Mouse (Mus musculus) cerebellum, adult 9-10 months (tissue): ENCODE measurements at regions not wholly inside any gene's neighbourhood (a gene's known extent, or its start where the extent isn't known, plus 50 kb on each side); places are given as distances from the start of the nearest gene placed in this dataset.

Source experiments
- DNase-seq: peaks from one replicate; pipeline ENCODE4 v3.0.0; 2022

- DNase-seq = no peak
Observed at GRCm38 (mm10) chr7:90059629-90060301, 70.2 kb upstream of the Picalm start.

DNA sequence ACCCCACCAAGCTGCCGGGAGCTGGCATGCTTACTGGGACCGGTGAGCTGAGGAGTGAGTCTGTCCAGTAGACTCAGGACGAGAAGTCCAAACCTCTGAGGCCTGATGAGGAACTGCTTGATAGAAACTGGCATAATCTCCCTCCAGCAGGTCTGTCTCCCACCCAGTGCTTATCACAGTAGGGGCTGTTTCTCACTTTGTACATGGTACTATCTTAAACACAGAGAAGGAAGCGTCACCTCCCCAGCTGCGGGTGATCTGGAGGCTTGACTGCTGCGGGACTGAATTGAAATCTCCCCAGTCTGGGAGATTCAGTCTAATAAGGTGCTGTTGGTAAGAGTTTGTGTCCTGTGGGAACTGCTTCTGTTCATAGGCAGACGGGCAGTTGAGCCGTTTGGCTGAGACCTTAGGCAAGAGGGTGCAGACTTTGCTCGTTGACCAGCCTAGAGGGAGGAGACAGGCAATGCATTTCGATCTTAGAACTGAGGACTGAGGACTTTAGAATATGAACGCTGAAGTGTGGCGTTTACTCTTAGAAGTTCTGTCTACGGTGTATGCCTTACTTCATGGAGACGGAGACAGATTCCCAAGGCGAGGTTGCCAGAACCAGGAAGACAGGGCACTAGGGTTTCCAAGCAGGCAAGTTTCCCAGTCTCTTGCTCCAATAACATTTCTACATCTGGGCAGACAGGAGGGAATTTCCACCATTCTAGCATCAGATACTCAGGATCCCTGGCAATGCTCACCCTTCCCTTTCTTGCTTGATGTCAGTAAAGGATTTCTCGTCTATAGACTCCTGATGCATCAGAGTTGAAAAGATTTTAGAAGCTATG is 69.5 kb upstream of the Picalm start:
- no peak for DNase-seq

- no peak for DNase-seq
Observed at GRCm38 (mm10) chr7:90061701-90062100, 68.3 kb upstream of the Picalm start.

DNA sequence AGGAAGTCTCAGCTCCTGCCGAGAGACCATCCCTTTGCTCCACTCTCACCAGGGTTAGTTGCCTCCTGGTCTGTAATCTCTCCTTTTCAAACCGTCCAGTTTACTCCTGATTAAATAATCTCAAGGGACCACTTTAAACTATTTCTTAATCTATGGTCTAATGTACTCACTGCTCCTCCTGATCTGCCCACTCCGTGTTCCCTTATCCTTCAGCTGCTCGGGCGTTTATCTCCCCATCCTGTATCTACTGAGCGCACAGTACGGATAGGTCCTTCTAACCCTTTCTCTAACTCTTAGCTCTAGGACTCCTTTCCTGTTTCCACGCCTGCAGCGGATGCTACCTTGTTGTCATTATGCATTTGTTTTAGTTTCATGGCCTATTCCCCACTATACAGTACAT is 67.1 kb upstream of the Picalm start:
- DNase-seq = no peak

DNA sequence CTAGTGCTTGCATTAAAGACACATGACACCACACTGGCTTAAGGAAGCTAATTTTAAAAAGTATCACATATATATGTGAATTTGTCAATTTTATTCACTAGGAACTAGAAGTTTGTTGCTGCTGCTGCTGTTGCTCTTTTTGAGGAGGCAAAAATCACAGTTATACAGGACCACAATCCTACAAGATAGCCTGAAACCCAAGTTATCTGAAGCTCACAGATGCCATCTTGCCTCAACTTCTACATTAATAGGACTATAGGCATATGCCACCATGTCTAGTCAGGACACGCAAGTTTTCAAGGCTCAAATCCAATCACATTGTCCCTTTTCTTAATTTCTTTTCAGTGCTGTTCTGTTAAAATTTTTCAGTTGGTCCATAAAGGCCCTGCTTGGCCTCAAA is 65.8 kb upstream of the Picalm start:
- no peak for DNase-seq

DNA sequence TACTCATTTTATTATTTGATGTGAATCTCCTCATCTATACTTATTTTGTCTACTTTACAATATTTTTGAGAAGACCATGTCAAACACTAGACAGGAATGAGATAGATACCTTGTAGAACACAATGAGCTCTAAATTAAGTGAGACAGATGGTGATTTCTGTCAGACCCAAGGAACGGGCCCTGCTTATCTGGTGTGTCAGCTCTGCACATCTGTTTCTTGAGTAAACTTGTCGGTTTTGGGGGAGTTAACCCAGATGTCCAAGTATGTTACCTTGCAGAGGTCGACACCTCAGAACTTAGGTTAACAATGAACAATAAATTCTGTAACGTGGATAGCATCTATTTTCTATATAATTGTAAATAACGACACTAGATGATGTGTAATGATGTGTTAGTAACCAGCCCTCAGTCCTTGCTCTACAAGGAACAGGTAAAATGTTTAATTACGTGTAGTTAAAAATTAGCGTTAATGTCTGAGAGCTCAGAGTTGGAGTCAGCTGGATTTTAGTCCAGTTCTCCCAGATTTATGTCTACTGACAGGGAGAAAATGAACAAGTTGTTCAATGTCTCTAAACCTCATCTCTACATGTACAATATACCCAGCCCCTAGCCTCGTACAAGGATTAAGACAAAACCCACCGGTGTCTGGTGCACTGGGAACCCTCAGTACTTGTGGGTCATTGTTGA is 64.6 kb upstream of the Picalm start:
- DNase-seq = no peak

DNA sequence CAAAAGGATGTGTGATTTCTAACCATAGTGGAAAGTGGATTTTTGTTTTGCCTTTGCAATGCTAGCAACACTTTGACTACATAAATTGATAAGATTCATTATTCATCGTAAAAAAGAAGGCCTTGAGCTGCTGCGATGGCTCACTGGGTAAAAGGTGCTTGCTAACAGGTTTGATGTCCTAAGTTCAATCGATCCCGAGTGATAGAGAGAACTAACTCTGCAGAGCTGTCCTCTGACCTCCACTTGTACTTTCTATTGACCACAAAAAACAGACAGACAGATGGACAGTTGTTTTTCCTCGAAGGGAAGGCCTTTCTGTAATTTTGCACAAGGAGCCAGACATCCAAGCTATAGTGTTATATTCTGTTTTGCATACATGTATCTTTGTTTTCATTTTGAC is 63.7 kb upstream of the Picalm start:
- DNase-seq = no peak

DNA sequence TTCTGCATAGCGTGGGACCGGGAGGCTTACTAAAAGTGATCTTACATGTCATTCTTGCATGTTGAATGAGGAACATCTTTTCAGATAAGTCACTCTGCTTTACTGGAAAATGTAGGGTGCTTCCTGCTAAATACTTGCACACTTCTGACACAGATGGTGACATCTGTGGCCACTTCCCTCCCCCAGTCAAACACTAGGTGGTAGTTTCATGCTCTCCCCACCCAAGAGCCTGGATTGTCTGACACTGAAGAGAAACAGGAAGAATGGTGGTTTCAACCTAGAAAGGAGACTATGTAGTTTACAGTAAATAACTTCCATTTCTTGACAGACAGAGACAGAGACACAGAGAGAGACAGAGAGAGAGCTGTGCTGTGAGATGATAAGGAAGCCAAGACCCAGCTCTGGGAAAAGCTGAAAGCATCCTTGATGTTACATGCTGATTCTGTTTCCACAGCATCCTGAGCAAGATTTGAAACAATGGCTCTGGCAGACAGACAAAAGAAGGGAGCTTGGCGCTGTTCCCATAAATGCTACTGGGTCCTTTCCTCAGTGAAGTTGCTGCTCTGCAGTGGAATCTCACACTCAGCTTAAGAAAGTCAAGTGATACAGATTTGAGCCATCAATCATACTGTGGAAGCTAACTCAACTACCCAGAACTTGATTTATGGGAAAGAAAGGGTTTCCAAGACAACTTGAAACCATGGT is 61.9 kb upstream of the Picalm start:
- DNase-seq = no peak

GRCm38 (mm10) chr7:90070267-90070666 is 59.7 kb upstream of the Picalm start:
- DNase-seq = no peak

GRCm38 (mm10) chr7:90073865-90074264 is 56.1 kb upstream of the Picalm start:
- no peak for DNase-seq

DNA sequence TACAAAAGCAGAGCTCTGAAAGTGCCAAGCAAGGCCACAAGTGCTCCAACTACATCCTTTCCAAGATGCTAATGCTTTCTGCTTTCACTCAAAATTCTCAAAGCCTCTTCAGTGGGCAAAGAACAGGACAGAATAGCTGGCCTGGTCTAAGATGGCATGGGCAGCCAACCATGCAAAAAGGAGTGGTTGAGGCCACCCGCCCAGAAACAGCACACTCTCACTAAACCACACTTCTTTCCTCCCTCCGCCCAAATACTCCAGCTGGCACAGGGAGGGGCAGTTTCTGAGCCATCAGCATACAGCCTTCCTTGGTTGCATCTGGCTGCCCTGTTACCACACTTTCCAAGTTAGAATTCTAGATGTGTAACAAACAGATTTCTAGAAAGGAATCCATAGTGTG is 55.4 kb upstream of the Picalm start:
- no peak for DNase-seq

- DNase-seq = no peak
Observed at GRCm38 (mm10) chr7:90077565-90077964, 52.4 kb upstream of the Picalm start.

GRCm38 (mm10) chr7:90080083-90080772 is 49.8 kb upstream of the Picalm start:
- DNase-seq = no peak
